20 mouse cellular contexts compared by ENCODE assay signal in the genomic region with DNA sequence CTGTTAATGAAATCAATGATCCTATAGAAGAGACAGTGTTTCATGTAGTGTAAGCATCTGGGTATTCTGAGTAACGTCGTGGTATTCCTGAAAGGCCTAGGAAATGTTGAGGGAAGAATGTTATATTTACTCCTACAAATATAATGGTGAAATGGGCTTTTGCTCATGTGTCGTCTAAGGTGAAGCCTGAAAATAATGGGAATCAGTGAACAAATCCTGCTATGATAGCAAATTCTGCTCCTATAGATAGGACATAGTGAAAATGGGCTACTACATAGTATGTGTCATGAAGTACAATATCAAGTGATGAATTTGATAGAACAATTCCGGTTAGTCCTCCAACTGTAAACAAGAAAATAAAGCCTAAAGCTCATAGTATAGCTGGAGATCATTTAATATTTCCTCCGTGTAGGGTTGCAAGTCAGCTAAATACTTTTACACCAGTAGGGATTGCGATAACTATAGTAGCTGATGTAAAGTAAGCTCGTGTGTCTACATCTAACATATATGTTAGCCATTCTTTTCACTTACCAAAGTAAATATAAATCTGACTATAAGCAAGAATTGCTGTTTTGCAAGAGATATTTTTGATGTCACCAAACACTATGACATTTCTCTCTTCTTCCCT.
DNase-seq lines count a peak whose midpoint lies in the region; ATAC-seq lines count a peak whose summit lies in the region.
"Had no signal": no experiment of that assay in that cellular context is flagged by ENCODE, and none has a peak within 500 bp of the region (broad histone marks: within the 10 kb centered on the region; RNA-seq: fewer than 3 reads in every experiment).

No protein-coding gene starts in this region.

- DNase-seq in frontal cortex, postnatal 14 days (ENCODE audit: low spot score in 2 of 2) = no peak
- peak; percentile 10 for DNase-seq in 3T3-L1 (ENCODE audit: low read depth, low spot score)
- no peak for DNase-seq in urinary bladder, postnatal 36 days (ENCODE audit: low spot score in 2 of 2)
- DNase-seq: adrenal gland, postnatal 36 days; cerebellum, adult 9-11 months; kidney, postnatal 10 days; lung, embryonic 14.5 days; lung, postnatal 4 days; spleen, adult 18-20 months had no signal

- no peaks in the 10 kb centered on the region for H3K4me1 ChIP-seq in kidney, embryonic 15.5 days
- H3K4me1 ChIP-seq in midbrain, embryonic 16.5 days (ENCODE audit: control insufficient read depth, insufficient read depth, low read length) = no peaks in the 10 kb centered on the region
- H3K4me1 ChIP-seq: embryonic facial prominence, embryonic 15.5 days; forebrain, embryonic 13.5 days; heart, embryonic 15.5 days; hindbrain, embryonic 12.5 days; limb, embryonic 13.5 days; midbrain, embryonic 13.5 days had no signal

- no peak overlapping the region for H3K27ac ChIP-seq in kidney, embryonic 15.5 days
- H3K27ac ChIP-seq in midbrain, embryonic 16.5 days (ENCODE audit: low read length) = no peak overlapping the region
- H3K27ac ChIP-seq: embryonic facial prominence, embryonic 15.5 days; forebrain, embryonic 13.5 days; heart, embryonic 15.5 days; hindbrain, embryonic 12.5 days; limb, embryonic 13.5 days; midbrain, embryonic 13.5 days had no signal

- 93% methylated on average over 7 of the region's 7 CpGs for WGBS in kidney, embryonic 15.5 days
- WGBS in midbrain, embryonic 16.5 days = 95% methylated on average over 7 of the region's 7 CpGs

- H3K4me3 ChIP-seq in kidney, embryonic 15.5 days (replicated peaks) = no peak overlapping the region
- no peak overlapping the region for H3K4me3 ChIP-seq in midbrain, embryonic 16.5 days (ENCODE audit: low read depth, low read length)
- H3K4me3 ChIP-seq: embryonic facial prominence, embryonic 15.5 days; forebrain, embryonic 13.5 days; heart, embryonic 15.5 days; hindbrain, embryonic 12.5 days; limb, embryonic 13.5 days; midbrain, embryonic 13.5 days had no signal

- H3K9me3 ChIP-seq in kidney, embryonic 15.5 days (replicated peaks) = no peaks in the 10 kb centered on the region
- H3K9me3 ChIP-seq in midbrain, embryonic 16.5 days (replicated peaks; ENCODE audit: control insufficient read depth, low read length, poor library complexity, severe bottlenecking) = no peaks in the 10 kb centered on the region
- H3K9me3 ChIP-seq: embryonic facial prominence, embryonic 15.5 days; forebrain, embryonic 13.5 days; heart, embryonic 15.5 days; hindbrain, embryonic 12.5 days; limb, embryonic 13.5 days; midbrain, embryonic 13.5 days had no signal

- H3K4me2 ChIP-seq in kidney, embryonic 15.5 days = no peak overlapping the region
- no peak overlapping the region for H3K4me2 ChIP-seq in midbrain, embryonic 16.5 days (ENCODE audit: low read length)
- H3K4me2 ChIP-seq: embryonic facial prominence, embryonic 15.5 days; forebrain, embryonic 13.5 days; heart, embryonic 15.5 days; hindbrain, embryonic 12.5 days; limb, embryonic 13.5 days; lung, embryonic 14.5 days; midbrain, embryonic 13.5 days had no signal

- peak; percentile 98 for ATAC-seq in frontal cortex, adult (ENCODE audit: low TSS enrichment)
- ATAC-seq in erythroid progenitor cell, adult 5-6 weeks (replicated peaks; ENCODE audit: low FRiP score, poor library complexity, severe bottlenecking) = peak; percentile 93
- peak; percentile 98 for ATAC-seq in megakaryocyte-erythroid progenitor cell, adult 5-6 weeks (replicated peaks; ENCODE audit: low FRiP score, low TSS enrichment, poor library complexity, severe bottlenecking)
- ATAC-seq in kidney, embryonic 15.5 days (replicated peaks; ENCODE audit: low FRiP score) = no peak
- no peak for ATAC-seq in midbrain, embryonic 16.5 days
- ATAC-seq: forebrain, embryonic 13.5 days; midbrain, embryonic 13.5 days had no signal

- peaks cover 18% of the 10 kb centered on the region for H3K36me3 ChIP-seq in kidney, embryonic 15.5 days
- peaks cover 4% of the 10 kb centered on the region; the same call in 1 of the 2 replicates for H3K36me3 ChIP-seq in midbrain, embryonic 16.5 days (ENCODE audit: control insufficient read depth, insufficient read depth, low read length)

- H3K27me3 ChIP-seq in kidney, embryonic 15.5 days = no peaks in the 10 kb centered on the region
- H3K27me3 ChIP-seq in midbrain, embryonic 16.5 days (ENCODE audit: control insufficient read depth, insufficient read depth, low read depth, low read length) = no peaks in the 10 kb centered on the region; the same call in 1 of the 2 replicates
- H3K27me3 ChIP-seq: embryonic facial prominence, embryonic 15.5 days; forebrain, embryonic 13.5 days; heart, embryonic 15.5 days; hindbrain, embryonic 12.5 days; limb, embryonic 13.5 days; midbrain, embryonic 13.5 days had no signal

- H3K9ac ChIP-seq in kidney, embryonic 15.5 days = no peak overlapping the region
- H3K9ac ChIP-seq in midbrain, embryonic 16.5 days (ENCODE audit: low read depth, low read length) = no peak overlapping the region
- H3K9ac ChIP-seq: embryonic facial prominence, embryonic 15.5 days; forebrain, embryonic 13.5 days; heart, embryonic 15.5 days; hindbrain, embryonic 12.5 days; limb, embryonic 13.5 days; lung, embryonic 14.5 days; midbrain, embryonic 13.5 days had no signal

Comparison
In these comparisons a context has a peak if more than half of its experiments do, and no peak if none do; other contexts are left out.
1. ATAC-seq: peak in frontal cortex, adult (single experiment), erythroid progenitor cell, adult 5-6 weeks (single experiment) and megakaryocyte-erythroid progenitor cell, adult 5-6 weeks (single experiment); none in kidney, embryonic 15.5 days (single experiment) and midbrain, embryonic 16.5 days (single experiment).